Mouse (Mus musculus) forebrain, embryonic 12.5 days (tissue): ENCODE results near the gene Cux1. TPM values are rescaled to one million over a fixed set of nuclear protein-coding genes. Genes with fewer than 3 reads are reported as not detected.

Source experiments
- ATAC-seq: fragments of 200-750 bp; cut with Nextera tagmentation; 2 replicates; pipeline ENCODE4 v1.8.0; 2017; ENCODE audit warnings: moderate TSS enrichment; ENCODE audit not compliant: low FRiP score
- H3K27ac ChIP-seq: fragments of 300-500 bp; sonication (generic); 2 replicates; pipeline ENCODE4 v1.5.1; 2016; ENCODE audit warnings: mild to moderate bottlenecking
- H3K27me3 ChIP-seq: fragments of 300-500 bp; sonication (generic); 2 replicates; pipeline ENCODE4 v1.6.1; 2016; ENCODE audit warnings: mild to moderate bottlenecking
- H3K36me3 ChIP-seq: fragments of 300-500 bp; sonication (generic); replicated peaks from 2 replicates; pipeline ENCODE4 v1.6.1; 2016; ENCODE audit warnings: mild to moderate bottlenecking
- H3K4me1 ChIP-seq: fragments of 300-500 bp; sonication (generic); 2 replicates; pipeline ENCODE4 v1.6.1; 2016
- H3K4me2 ChIP-seq: fragments of 300-500 bp; sonication (generic); 2 replicates; pipeline ENCODE4 v1.6.1; 2016; ENCODE audit warnings: mild to moderate bottlenecking, moderate library complexity
- H3K4me3 ChIP-seq: fragments of 300-500 bp; sonication (generic); replicated peaks from 2 replicates; pipeline ENCODE4 v1.5.1; 2016; ENCODE audit warnings: mild to moderate bottlenecking
- H3K9ac ChIP-seq: fragments of 300-500 bp; sonication (generic); 2 replicates; pipeline ENCODE4 v1.6.1; 2016; ENCODE audit warnings: mild to moderate bottlenecking
- H3K9me3 ChIP-seq: fragments of 300-500 bp; sonication (generic); 2 replicates; pipeline ENCODE4 v1.6.1; 2016
- WGBS: fragments of 180-500 bp; shearing (Covaris S2); methylation state at CpG from one replicate; pipeline ENCODE4 v1.1.7; 2016; 5-methylcytosine and 5-hydroxymethylcytosine counted together
- polyA plus RNA-seq: library from polyadenylated mRNA; unstranded; fragments of >200 nt; fragmentation: Nextera tagmentation; extraction: Ambion mirVana; gene quantifications from 2 replicates; pipeline ENCODE4 v1.2.1, GENCODE M21; 2016

Gene Cux1
- polyA plus RNA-seq, 1 experiment from 2014 or later, result 157 TPM

DNA sequence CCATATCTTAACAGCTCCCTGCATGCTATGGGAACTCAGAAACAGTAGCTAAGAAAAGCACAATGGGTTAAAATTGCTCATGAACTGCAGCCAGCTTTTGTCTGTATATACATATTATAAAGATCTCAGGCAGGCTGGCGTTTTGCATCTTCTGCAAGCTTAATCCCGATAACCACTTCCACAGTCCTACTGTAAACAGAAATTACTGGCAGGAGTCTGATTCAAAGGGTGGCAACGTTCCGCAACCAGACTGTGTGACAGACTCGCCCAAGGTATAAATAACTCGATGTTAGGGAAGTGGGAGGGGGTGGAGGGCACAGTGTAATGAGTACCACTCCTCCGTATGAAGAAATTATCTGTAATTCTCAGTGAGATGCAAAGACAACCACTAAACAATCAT, 55.9 kb downstream of the Cux1 start:
- H3K4me1 ChIP-seq, result peaks cover 11% of the 10 kb centered on the region; the same call in 1 of the 2 replicates
- no peak overlapping the region for H3K4me3 ChIP-seq
- 68% methylated on average over 7 of the region's 7 CpGs for WGBS
- no peak overlapping the region for H3K27ac ChIP-seq
- no peaks in the 10 kb centered on the region for H3K9me3 ChIP-seq
- no peak overlapping the region for H3K9ac ChIP-seq
- no peaks in the 10 kb centered on the region for H3K36me3 ChIP-seq
- H3K4me2 ChIP-seq, result no peak overlapping the region
- no peaks in the 10 kb centered on the region for H3K27me3 ChIP-seq
- no peak for ATAC-seq

DNA sequence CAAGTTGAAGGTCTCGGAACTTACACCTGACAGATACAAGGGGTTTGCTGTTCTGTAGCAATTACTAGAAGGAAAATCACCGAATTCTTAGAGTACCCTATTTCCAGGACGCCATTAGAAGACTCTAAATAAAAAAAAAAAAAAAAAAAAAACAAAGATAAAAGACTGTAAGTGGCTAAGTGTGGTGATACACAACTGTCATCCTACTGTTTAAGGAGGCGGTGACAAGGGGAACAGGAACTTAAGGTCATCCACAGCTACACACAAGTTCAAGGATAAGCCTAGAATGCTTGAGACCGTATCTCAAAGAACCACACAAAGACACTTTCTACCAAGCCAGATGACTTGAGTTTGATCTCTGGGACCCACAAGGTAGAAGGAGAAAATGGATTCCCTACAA, 56.7 kb downstream of the Cux1 start:
- ATAC-seq, result no peak
- Histone ChIP-seq H3K4me2 (no peak overlapping the region), H3K27ac (no peak overlapping the region), H3K36me3 (no peaks in the 10 kb centered on the region), H3K9me3 (no peaks in the 10 kb centered on the region), H3K4me3 (no peak overlapping the region), H3K4me1 (peaks cover 11% of the 10 kb centered on the region; the same call in 1 of the 2 replicates), H3K27me3 (no peaks in the 10 kb centered on the region), H3K9ac (no peak overlapping the region)
- 93% methylated on average over 5 of the region's 5 CpGs for WGBS

DNA sequence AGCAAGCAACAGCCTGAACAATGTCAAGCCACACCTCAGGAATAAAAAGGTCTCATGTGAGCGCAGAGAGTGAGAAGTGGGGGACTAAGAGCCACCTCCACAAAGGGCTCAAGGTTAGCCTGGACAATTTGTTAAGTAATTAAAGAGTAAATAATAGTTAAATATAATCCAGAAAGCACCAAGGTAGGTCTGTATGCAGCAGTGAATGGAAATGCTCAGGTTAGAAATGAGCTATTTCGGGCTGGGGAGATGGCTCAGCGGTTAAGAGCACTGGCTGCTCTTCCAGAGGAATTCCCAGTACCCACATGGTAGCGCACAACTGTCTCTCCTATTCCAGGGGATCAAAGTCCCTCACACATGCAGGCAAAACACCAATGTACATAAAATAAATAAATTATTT, 59.7 kb downstream of the Cux1 start:
- Histone ChIP-seq H3K27ac (no peak overlapping the region), H3K4me2 (no peak overlapping the region), H3K4me1 (peaks cover 15% of the 10 kb centered on the region), H3K9ac (no peak overlapping the region), H3K36me3 (no peaks in the 10 kb centered on the region), H3K9me3 (no peaks in the 10 kb centered on the region), H3K4me3 (no peak overlapping the region), H3K27me3 (no peaks in the 10 kb centered on the region)
- WGBS, result 91% methylated on average over 4 of the region's 4 CpGs
- no peak for ATAC-seq

DNA sequence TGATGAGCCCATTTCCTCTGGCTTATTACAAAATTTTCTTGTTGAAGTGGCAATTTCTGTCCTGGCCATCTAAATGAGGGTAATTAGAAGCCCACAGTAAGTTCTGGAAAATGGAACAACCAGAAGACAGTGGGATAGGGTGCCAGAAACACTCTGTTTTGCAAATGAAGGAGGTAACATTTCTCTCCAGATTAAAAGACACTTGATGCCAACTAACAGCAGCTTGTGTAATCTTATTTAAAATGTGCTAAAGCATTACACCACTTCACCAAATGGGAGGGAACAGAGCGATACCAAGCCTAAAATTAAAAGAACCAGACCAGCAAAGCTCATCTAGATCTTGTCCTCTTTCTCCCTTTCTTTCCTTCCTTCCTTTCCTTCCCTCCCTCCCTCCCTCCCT, 61.0 kb downstream of the Cux1 start:
- Histone ChIP-seq H3K27me3 (no peaks in the 10 kb centered on the region), H3K4me1 (peaks cover 25% of the 10 kb centered on the region), H3K4me2 (no peak overlapping the region), H3K4me3 (no peak overlapping the region), H3K9me3 (no peaks in the 10 kb centered on the region), H3K36me3 (no peaks in the 10 kb centered on the region), H3K9ac (no peak overlapping the region), H3K27ac (no peak overlapping the region)
- no peak for ATAC-seq
- 87% methylated on average over 1 of the region's 1 CpGs for WGBS

DNA sequence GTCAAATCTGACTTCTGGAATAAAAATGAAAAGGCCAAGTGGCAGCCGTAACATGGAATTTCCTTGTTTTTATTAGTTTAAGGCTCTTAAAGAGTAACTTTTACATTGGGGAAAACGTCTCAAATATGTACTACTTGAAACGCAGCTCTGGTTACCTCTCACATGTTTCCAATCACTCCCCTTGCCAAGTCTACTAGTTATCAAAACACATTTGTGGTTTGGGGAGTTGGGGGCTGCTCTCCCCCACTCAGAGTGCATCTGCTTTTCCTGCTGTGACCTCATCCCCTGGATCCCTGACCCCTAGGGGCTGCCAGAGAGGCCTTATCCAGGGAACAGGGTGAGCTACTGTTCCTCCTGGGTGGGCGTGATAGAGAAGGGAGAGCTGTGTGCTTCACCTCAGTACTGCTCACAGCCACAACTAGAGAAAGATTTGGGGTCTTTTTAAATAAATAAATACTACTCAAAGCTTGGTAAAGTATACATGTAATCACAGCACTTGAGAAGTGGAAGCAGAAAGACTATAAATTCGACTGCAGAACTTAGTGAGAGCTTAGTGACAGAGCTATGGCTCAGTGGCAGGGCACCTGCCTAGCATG, 64.7 kb downstream of the Cux1 start:
- no peak overlapping the region for H3K27ac ChIP-seq
- no peaks in the 10 kb centered on the region for H3K36me3 ChIP-seq
- H3K9ac ChIP-seq, result no peak overlapping the region
- H3K9me3 ChIP-seq, result no peaks in the 10 kb centered on the region
- H3K27me3 ChIP-seq, result no peaks in the 10 kb centered on the region
- ATAC-seq, result no peak
- no peak overlapping the region for H3K4me2 ChIP-seq
- WGBS, result 74% methylated on average over 5 of the region's 5 CpGs
- peaks cover 53% of the 10 kb centered on the region for H3K4me1 ChIP-seq
- no peak overlapping the region for H3K4me3 ChIP-seq

DNA sequence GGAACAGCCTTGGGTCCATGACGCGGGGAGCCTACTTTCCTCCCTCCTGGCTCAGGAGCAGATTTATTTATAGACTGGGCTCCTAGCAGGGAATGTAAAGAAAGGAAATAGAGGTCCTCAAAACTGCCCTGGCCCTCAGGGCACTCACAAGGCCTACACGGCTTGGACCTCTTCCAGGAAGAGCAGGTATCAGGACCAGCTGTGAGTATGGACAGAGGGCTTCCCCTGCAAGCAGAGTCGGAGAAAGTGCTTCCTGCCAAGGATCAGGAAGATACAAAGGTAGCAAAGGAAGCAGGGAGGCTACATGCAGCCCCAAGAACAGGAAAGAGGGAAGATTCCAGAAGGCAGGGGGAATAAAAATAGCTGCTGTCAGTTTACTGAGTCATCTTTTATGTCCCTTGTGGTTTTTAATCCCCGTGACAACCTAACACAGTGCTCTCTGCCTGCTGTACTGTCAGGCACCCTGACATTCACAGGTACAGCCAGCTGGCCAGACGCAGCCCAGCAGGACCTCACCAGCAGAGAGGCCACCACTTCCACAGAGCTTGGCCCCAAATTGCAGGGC, 66.9 kb downstream of the Cux1 start:
- WGBS, result 64% methylated on average over 6 of the region's 6 CpGs
- H3K27me3 ChIP-seq, result no peaks in the 10 kb centered on the region
- ATAC-seq, result no peak
- no peak overlapping the region for H3K9ac ChIP-seq
- H3K36me3 ChIP-seq, result no peaks in the 10 kb centered on the region
- peaks cover 52% of the 10 kb centered on the region for H3K4me1 ChIP-seq
- H3K4me3 ChIP-seq, result no peak overlapping the region
- H3K27ac ChIP-seq, result peak overlapping the region; percentile 50; the same call in 1 of the 2 replicates
- no peaks in the 10 kb centered on the region for H3K9me3 ChIP-seq
- no peak overlapping the region for H3K4me2 ChIP-seq

DNA sequence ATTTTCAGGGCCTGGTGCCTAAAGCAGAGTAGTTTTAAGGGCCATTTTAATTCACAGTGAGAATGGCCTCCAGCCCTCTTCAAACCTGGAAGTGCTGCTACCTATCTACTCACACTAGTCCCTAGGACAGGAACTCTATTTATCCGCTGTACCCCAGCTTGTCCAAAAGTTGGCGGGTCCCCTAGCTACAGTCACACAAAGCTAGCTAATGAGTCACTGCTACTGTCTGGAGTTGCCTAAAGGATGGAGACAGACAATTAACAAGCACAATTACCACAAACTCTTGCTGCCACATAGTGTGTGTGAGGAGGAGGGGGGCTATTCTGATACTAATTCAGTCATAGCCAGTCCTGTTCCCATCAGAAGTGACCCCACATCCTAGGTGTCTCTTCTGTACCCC, 68.0 kb downstream of the Cux1 start:
- Histone ChIP-seq H3K9me3 (no peaks in the 10 kb centered on the region), H3K9ac (no peak overlapping the region), H3K4me3 (no peak overlapping the region), H3K27ac (no peak overlapping the region), H3K4me1 (peaks cover 47% of the 10 kb centered on the region), H3K36me3 (no peaks in the 10 kb centered on the region), H3K27me3 (no peaks in the 10 kb centered on the region), H3K4me2 (no peak overlapping the region)
- no peak for ATAC-seq
- 62% methylated on average over 2 of the region's 2 CpGs for WGBS

DNA sequence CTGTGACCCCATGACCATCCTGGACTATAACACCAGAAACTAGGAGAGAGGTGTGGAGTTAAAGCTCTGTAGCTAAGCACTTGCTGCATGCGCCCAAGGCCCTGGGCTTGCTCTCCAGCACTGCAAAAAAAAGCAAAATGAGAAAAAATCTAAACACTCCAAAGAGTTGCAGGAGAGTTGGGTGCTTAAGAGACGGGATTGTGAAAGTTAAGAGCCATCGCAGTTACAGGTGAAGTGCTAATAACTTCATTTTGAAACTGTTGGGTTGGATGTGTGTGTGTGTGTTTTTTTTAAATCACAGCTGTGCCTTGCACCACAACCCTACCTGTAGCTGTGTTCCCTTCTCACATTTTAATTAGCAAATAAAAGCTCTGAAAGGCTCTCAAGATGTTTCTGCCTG, 68.5 kb downstream of the Cux1 start:
- Histone ChIP-seq H3K4me3 (no peak overlapping the region), H3K27me3 (no peaks in the 10 kb centered on the region), H3K9ac (no peak overlapping the region), H3K4me2 (no peak overlapping the region), H3K9me3 (no peaks in the 10 kb centered on the region), H3K36me3 (no peaks in the 10 kb centered on the region), H3K27ac (no peak overlapping the region), H3K4me1 (peaks cover 47% of the 10 kb centered on the region)
- 93% methylated on average over 3 of the region's 3 CpGs for WGBS
- ATAC-seq, result no peak

DNA sequence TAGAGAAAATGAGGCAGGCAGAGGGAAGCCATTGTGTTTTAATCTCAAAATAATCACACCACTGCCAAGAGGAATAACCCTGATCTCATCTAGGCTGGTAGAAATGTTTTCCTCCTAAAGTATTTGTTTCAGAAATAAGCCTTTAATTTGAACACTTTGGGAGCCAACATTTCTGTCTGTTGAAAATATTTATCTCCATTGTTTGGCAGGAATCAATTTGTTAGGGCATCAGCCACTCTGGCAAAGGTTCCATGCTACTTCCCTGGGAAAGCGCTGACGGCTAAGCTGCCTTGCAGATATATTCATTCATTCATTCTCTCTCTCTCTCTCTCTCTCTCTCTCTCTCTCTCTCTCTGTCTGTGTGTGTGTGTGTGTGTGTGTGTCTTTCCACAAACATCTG, 70.0 kb downstream of the Cux1 start:
- WGBS, result 82% methylated on average over 2 of the region's 2 CpGs
- H3K4me2 ChIP-seq, result no peak overlapping the region
- H3K4me1 ChIP-seq, result peaks cover 39% of the 10 kb centered on the region
- H3K4me3 ChIP-seq, result no peak overlapping the region
- no peak overlapping the region for H3K9ac ChIP-seq
- H3K27me3 ChIP-seq, result no peaks in the 10 kb centered on the region
- no peak for ATAC-seq
- H3K27ac ChIP-seq, result no peak overlapping the region
- no peaks in the 10 kb centered on the region for H3K9me3 ChIP-seq
- no peaks in the 10 kb centered on the region for H3K36me3 ChIP-seq

DNA sequence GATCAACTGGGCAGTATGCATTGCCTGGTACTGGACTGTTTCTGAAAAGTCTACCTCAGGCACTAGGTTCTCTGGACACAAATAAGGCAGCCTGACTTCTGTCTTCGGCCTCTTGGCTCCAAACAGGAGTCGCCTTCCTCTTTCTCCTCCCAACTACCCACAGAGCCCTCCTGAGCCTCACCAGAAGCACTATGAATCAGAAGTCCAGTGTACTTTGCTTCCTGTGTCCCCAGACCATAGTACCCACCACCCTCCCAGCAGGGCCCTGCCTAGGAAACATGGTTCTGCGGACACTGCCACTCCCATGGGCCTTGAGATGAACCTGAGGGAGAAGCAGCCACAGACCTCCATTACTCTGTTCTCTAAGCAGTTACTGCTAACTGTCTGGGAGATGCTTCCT, 71.7 kb downstream of the Cux1 start:
- Histone ChIP-seq H3K9ac (no peak overlapping the region), H3K4me1 (peaks cover 26% of the 10 kb centered on the region), H3K9me3 (no peaks in the 10 kb centered on the region), H3K4me2 (no peak overlapping the region), H3K4me3 (no peak overlapping the region), H3K27me3 (no peaks in the 10 kb centered on the region), H3K27ac (no peak overlapping the region), H3K36me3 (no peaks in the 10 kb centered on the region)
- ATAC-seq, result no peak
- 94% methylated on average over 3 of the region's 3 CpGs for WGBS

DNA sequence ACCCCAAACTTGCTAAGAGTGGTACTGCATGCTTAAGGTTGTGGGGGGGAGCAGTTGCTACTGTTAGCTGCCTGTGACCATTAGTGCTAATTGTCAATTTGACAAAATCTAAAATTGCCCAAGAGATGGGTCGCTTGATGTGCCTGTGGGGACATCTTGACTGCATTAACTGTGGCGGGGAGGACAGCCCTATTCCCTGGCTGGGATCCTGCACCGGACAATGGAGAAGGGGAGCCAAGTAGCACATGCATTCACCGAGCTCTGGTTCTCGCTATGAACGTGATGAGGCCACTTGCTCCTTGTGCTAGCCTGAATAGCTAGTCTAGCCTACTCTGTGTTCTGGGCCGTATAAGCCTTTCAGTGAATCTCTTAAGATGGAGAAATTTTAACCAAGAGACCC, 72.4 kb downstream of the Cux1 start:
- Histone ChIP-seq H3K9me3 (no peaks in the 10 kb centered on the region), H3K36me3 (no peaks in the 10 kb centered on the region), H3K4me3 (no peak overlapping the region), H3K4me1 (peaks cover 19% of the 10 kb centered on the region), H3K9ac (no peak overlapping the region), H3K4me2 (no peak overlapping the region), H3K27ac (no peak overlapping the region), H3K27me3 (no peaks in the 10 kb centered on the region)
- WGBS, result 78% methylated on average over 7 of the region's 7 CpGs
- ATAC-seq, result no peak

DNA sequence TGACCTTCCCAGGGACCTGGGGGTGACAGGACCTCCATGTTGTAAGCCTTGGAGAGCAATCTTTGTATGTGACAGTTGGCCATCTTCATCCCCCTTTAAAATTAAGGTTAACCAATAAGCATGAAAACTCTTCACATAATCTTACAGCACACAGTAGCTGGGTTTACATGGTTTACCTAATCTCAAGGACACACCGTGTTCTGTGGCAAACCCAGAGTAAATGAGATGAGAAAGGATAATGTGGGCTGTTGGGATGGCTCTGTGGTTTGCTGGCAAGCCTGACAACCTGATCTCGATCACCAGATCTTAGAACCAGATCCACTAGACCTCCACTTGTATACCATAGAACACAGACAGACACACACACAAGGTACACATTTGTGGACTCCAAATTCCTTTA, 73.0 kb downstream of the Cux1 start:
- no peak for ATAC-seq
- Histone ChIP-seq H3K9ac (no peak overlapping the region), H3K4me1 (peaks cover 15% of the 10 kb centered on the region), H3K27ac (no peak overlapping the region), H3K36me3 (no peaks in the 10 kb centered on the region), H3K27me3 (no peaks in the 10 kb centered on the region), H3K4me2 (no peak overlapping the region), H3K4me3 (no peak overlapping the region), H3K9me3 (no peaks in the 10 kb centered on the region)
- 91% methylated on average over 2 of the region's 2 CpGs for WGBS

DNA sequence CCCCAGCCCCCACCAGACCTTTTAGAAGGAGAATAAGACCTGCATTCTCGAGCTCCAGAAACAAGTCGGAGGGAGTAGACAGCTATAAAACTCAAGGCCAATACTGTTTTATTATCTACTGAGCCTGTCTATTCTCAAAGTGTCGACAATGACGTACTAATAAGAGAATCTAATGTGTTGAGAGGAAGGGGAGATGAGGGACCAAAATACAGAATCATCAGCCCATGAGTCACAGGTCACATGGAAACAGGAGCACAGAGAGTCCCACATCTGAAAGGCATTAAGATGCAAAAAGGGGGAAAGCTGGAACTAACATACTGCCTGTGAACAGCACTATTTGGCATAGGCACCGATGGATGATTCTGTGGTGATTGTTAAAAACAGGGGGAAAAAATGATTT, 77.8 kb downstream of the Cux1 start:
- WGBS, result 84% methylated on average over 5 of the region's 5 CpGs
- Histone ChIP-seq H3K4me2 (no peak overlapping the region), H3K27me3 (no peaks in the 10 kb centered on the region), H3K27ac (no peak overlapping the region), H3K4me3 (no peak overlapping the region), H3K4me1 (peaks cover 8% of the 10 kb centered on the region; the same call in 1 of the 2 replicates), H3K36me3 (peaks cover 12% of the 10 kb centered on the region), H3K9me3 (no peaks in the 10 kb centered on the region), H3K9ac (no peak overlapping the region)
- no peak for ATAC-seq
